Mouse (Mus musculus) gastrocnemius, postnatal 14 days (tissue): ENCODE results near the gene Zfp300. TPM values are rescaled to one million over a fixed set of nuclear protein-coding genes. Genes with fewer than 3 reads are reported as not detected.

Experiments
- DNase-seq: peaks from one replicate; pipeline ENCODE4 v3.0.0; 2021; ENCODE audit warnings: mixed read lengths
- intact Hi-C: fragments of 180-260 bp; cut with DNase I; formaldehyde crosslinking; loops from one replicate; pipeline ENCODE4 v1.15.1; 2025; ENCODE audit warnings: low total_unique reads
- long read RNA-seq, 2 experiments: library from polyadenylated mRNA; stranded (forward); transcript quantifications; one replicate each; pipeline ENCODE4 v2.0.0; 2021
- total RNA-seq, 2 experiments: library from RNA; stranded (reverse); gene quantifications; 2 replicates each; pipeline ENCODE4 v1.2.3; 2021

The Zfp300 gene
- total RNA-seq = under 1 TPM; 0.33 to 0.53 TPM
- long read RNA-seq, experiment 1, partial matches to known transcripts = 0 of 1 reads
- long read RNA-seq, experiment 1, other reads (novel, unspliced or antisense) = 1 of 1 reads
- long read RNA-seq, experiment 2 = 0 reads

DNA sequence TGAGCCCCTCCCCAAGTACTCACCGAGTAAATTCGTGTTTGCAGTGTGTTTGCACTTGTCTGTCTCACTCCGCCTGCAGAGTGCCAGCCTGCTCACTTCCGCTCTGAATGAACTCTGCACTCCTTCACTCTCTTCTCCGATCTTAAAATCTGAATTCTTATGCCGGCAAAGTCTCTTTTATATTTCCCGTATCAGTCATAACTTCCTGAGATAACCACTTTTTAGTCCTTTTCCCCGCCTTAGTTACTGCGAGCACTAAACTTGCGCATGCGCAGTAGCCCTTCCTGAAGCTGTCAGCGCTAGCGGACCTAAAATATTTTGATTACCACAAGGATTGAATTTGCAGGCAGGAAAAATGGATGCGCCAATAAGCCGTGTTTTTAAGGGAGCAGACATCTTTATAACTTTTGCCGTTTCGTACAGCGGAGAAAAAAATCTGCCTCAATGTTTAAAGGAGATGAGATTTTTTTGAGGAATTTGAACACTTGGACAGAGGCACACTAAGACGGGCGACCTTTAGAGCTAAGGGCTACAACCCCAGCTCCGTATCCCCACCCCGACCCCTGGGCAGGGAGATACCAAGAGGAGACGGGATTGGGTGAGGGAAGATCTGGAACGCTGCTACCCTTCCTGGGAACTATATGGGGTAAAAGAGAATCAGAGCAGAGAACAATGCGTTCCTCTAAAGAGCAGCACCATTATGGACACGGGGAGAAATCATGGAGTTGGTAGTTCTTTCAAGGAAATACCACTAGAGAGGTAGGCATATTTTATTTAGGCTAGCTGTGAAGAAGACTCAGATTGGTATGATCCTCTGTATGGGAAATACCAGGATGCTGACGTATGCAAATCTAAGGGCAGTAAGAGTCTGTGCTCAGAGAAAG is at the start of gene Zfp300:
Gene Zfp300, minus strand, starts transcription at position 545 of the 884 bp plus-strand sequence.
- peak; percentile 66 for DNase-seq

GRCm38 (mm10) chrX:21115520-21115919 is 26.2 kb upstream of the Zfp300 start, which contains the start of gene Ssxa1:
Gene Ssxa1 (plus strand): TSS chrX:21115820.
- intact Hi-C loops = no loop called here
- DNase-seq = no peak

More for the DNA sequence above, at the start of gene Zfp300:
- intact Hi-C loops = no loop called here

DNA sequence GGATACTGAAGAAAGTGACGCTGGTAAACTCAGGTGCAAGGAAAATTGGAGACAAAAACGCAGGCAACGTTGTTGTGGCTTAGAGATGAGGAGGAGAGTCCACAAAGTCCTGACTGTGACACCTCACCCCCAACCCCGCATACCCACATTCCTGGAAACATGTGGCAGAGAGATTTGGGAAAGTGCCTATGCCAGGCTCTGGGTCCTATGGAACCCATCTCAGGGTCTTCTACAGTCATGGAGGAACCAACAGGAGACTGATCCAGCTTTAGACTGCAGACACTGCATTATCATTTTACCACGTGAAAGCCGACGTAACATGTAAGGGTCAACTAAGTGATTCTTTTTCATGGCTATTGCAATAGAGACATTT is 526 bp upstream of the Zfp300 start:
- intact Hi-C loops = no loop called here
- DNase-seq = no peak

- intact Hi-C loops = no loop called here
- DNase-seq = no peak
These were observed 713 bp downstream of the Zfp300 start for GRCm38 (mm10) chrX:21088645-21088982.

GRCm38 (mm10) chrX:21068106-21068505 is 21.2 kb downstream of the Zfp300 start, which contains the start of gene Spaca5:
Gene Spaca5 (plus strand): TSS chrX:21068406.
- intact Hi-C loops = no loop called here

DNA sequence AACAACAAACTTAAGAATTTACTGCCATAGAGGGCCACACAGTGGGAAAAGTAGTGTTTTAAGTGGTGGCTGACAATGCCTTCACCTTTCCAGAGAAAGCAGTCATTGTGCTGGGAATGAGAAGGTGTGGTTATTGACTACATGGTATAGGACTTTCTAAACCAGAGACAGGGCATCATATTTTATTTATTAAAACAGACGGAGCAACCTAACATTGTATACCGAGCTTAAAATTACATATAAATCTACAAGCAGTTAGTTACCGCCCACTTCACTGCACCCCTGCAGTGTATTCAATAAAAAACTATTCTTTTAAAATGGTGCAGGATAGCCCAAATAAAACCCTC is 26.8 kb downstream of the Zfp300 start:
- intact Hi-C loops = no loop called here
- no peak for DNase-seq

More at GRCm38 (mm10) chrX:21068106-21068505, 21.2 kb downstream of the Zfp300 start, which contains the start of gene Spaca5:
- DNase-seq = no peak

DNA sequence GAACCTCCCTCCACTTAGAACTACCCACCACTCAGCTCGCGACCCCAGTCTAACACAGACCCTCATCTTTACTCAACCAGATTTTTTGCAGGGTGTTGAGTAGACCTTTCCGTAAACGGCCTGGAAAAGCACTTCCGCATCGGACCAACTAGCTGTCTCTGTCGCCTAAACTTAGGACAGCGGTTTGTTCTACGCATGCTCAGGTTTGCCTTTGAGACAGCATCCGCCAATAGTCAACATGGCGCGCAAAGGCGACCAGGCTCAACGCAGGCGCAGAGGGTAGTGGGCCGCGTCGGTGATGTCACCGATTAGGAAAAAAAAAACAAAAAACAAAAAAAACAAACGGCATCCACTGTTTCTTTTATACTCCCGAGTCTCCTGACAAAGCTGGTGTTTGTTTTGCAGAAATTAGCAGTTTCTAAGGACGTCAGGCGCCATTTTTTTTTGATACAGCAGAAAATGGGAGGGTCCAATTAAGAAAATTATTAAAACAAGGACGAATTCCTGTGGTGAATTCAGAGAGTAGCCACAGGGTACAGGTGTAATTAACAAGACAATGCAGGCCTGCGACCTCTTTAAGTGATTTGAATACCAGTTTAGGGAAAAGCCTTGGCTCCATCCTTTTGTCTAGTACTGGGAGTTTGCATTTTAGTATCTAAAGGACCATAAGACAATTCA is 27.3 kb downstream of the Zfp300 start, which contains the start of gene Zfp182:
Gene Zfp182, minus strand, starts transcription at position 451 of the 678 bp plus-strand sequence.
- intact Hi-C loops = no loop called here
- peak; percentile 78 for DNase-seq

DNA sequence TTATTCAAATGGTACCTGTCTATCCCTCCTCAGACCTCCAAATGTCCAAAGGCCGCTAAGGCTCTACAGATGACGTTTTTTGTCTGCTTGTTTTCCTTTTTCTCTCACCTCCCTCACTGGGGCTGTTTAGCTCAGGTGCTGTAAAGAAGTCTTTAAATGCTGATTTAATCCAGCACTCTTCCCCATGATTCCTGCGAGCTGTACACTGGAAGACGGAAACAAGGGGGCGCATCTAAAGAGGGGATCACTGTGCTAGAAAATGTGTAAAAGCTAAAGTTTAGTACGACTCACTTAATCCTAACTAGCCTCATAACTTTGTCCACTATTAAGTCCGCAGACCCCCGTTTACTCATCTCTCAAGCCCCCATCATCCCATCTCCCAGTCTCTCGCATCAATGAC is 27.9 kb downstream of the Zfp300 start:
- DNase-seq = no peak
- intact Hi-C loops = no loop called here

Other genes with a start within 250 kb of the Zfp300 start
- gene Timp1, start 219.4 kb downstream of the Zfp300 start, total RNA-seq = 1 to 10 TPM; 4.8 to 5.8 TPM
- gene Syn1, start 168.5 kb downstream of the Zfp300 start, total RNA-seq = under 1 TPM; 0.20 to 0.29 TPM
- gene Cfp, start 158.0 kb downstream of the Zfp300 start, total RNA-seq = 1 to 10 TPM; 4.3 to 4.4 TPM
- 1 to 10 TPM; 6.4 to 7.3 TPM for gene Elk1, start 138.9 kb downstream of the Zfp300 start, total RNA-seq
- 10 to 100 TPM; 22.2 to 26.2 TPM for gene Uxt, start 127.5 kb downstream of the Zfp300 start, total RNA-seq
- gene Zfp182, start 27.2 kb downstream of the Zfp300 start, total RNA-seq = 1 to 10 TPM; 2.1 to 2.5 TPM
- gene Spaca5, start 21.1 kb downstream of the Zfp300 start, total RNA-seq = not detected
- gene Ssxa1, start 26.3 kb upstream of the Zfp300 start, total RNA-seq = not detected
- gene Gm21876, start 86.1 kb upstream of the Zfp300 start, total RNA-seq = not detected